Mouse (Mus musculus) hematopoietic multipotent progenitor cell, adult 10-12 weeks (in vitro differentiated cells): ENCODE data around the gene Gm11273. TPM values are rescaled to one million over a fixed set of nuclear protein-coding genes. Genes with fewer than 3 reads are reported as not detected.

Experiments
- polyA plus RNA-seq: library from polyadenylated mRNA; stranded (reverse); fragments of >175 nt; gene quantifications from 2 replicates; pipeline ENCODE4 v1.2.3, GENCODE M21; 2012; ENCODE audit warnings: low replicate concordance

Gm11273 gene
- 5.8 and 7.5 TPM in 2 replicates for polyA plus RNA-seq

DNA sequence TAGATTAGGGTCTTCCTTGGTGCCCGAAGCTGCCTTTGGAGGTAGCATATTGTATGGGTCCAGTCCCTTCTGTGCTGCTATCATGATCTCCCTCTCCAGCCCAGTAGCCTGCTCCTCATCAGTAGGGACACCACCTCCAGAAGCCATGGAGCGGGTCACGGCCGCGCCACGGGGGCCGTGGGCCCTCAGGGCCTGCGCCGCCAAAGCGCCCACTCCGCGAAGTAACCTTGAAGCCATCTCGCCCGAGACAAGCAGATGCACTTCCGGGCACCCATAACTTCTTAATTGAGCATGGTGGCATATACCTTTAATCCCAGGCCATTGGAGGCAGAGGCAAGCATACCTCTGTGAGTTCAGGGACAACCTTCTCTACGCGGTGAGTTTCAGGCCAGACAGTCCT, at the start of gene Gm11273:
Gene Gm11273, minus strand, starts transcription at position 237 of the 400 bp plus-strand sequence.

GRCm38 (mm10) chr13:21542708-21543107, 41.5 kb upstream of the Gm11273 start, which contains the start of gene Olfr1366:
Gene Olfr1366, minus strand, starts transcription at chr13:21542808.

DNA sequence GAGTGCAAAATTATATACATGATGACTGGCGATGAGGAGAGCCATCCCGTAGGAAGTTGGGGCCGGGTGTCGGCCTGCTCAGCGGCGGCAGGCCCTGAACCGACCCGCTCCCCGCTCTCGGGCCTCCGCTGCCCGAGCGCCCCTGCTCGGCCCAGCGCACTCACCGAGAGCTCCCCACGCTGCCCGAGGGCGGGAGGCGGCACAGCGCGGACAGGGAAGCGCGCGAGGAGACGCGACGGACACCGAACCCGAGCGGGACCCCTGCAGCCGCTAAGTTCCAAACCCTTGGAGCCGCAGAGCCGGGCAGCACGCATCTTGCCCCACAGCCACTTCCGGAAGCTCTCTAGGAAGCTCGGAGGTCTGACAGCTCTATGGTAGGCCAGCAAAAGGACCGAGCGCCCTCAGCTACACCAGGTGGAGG, 29.6 kb upstream of the Gm11273 start, which contains the start of gene Zkscan8:
Gene Zkscan8, minus strand, starts transcription at position 340 of the 421 bp plus-strand sequence.

GRCm38 (mm10) chr13:21495080-21495479, 6.1 kb downstream of the Gm11273 start, which contains the start of gene AK157302:
Gene AK157302, plus strand, starts transcription at chr13:21495223.

GRCm38 (mm10) chr13:21478759-21479670, 22.2 kb downstream of the Gm11273 start, which contains the start of the genes Zkscan4 and Gm10065:
Gene Zkscan4, plus strand, starts transcription at chr13:21478907.
Gene Gm10065, minus strand, starts transcription at chr13:21479441.

GRCm38 (mm10) chr13:21468061-21469019, 32.9 kb downstream of the Gm11273 start, which contains the start of gene Nkapl:
Gene Nkapl, minus strand, starts transcription at chr13:21468509.

GRCm38 (mm10) chr13:21453449-21453848, 47.8 kb downstream of the Gm11273 start, which contains the start of gene Zscan26:
Gene Zscan26, minus strand, starts transcription at chr13:21453730.

Other genes starting within 250 kb of the Gm11273 start
- gene Gpx5, start 208.7 kb downstream of the Gm11273 start, polyA plus RNA-seq, result not detected in 2 replicates
- not detected in 2 replicates for gene Gpx6, start 189.3 kb downstream of the Gm11273 start, polyA plus RNA-seq
- not detected in 2 replicates for gene Olfr1367, start 154.5 kb downstream of the Gm11273 start, polyA plus RNA-seq
- 0.94 and 0.97 TPM in 2 replicates for gene Zscan12, start 138.6 kb downstream of the Gm11273 start, polyA plus RNA-seq
- 6.9 and 8.3 TPM in 2 replicates for gene Zkscan3, start 98.7 kb downstream of the Gm11273 start, polyA plus RNA-seq
- 0.19 TPM in 1 of 2 replicates, not detected in the other for gene Pgbd1, start 60.4 kb downstream of the Gm11273 start, polyA plus RNA-seq
- gene Zscan26, start 47.7 kb downstream of the Gm11273 start, polyA plus RNA-seq, result 7.6 and 8.1 TPM in 2 replicates
- 0.65 and 1.1 TPM in 2 replicates for gene Nkapl, start 32.9 kb downstream of the Gm11273 start, polyA plus RNA-seq
- gene Zkscan4, start 22.5 kb downstream of the Gm11273 start, polyA plus RNA-seq, result 0.07 TPM in 1 of 2 replicates, not detected in the other
- not detected in 2 replicates for gene Gm10065, start 22.0 kb downstream of the Gm11273 start, polyA plus RNA-seq
- 0.21 and 0.27 TPM in 2 replicates for gene AK157302, start 6.2 kb downstream of the Gm11273 start, polyA plus RNA-seq
- gene Zkscan8, start 29.7 kb upstream of the Gm11273 start, polyA plus RNA-seq, result 3.4 and 5.8 TPM in 2 replicates
- gene Olfr1366, start 41.4 kb upstream of the Gm11273 start, polyA plus RNA-seq, result not detected in 2 replicates
- gene Olfr1535, start 58.5 kb upstream of the Gm11273 start, polyA plus RNA-seq, result not detected in 2 replicates
- not detected in 2 replicates for gene Olfr1364, start 80.3 kb upstream of the Gm11273 start, polyA plus RNA-seq
- not detected in 2 replicates for gene Olfr1362, start 112.6 kb upstream of the Gm11273 start, polyA plus RNA-seq
- not detected in 2 replicates for gene Olfr11, start 141.1 kb upstream of the Gm11273 start, polyA plus RNA-seq
- gene Olfr1361, start 162.0 kb upstream of the Gm11273 start, polyA plus RNA-seq, result not detected in 2 replicates
- not detected in 2 replicates for gene Olfr1360, start 176.0 kb upstream of the Gm11273 start, polyA plus RNA-seq
- not detected in 2 replicates for gene Olfr1359, start 196.7 kb upstream of the Gm11273 start, polyA plus RNA-seq
- 2.0 TPM in 1 of 2 replicates, not detected in the other for gene Hist1h2bl, start 214.7 kb upstream of the Gm11273 start, polyA plus RNA-seq
- gene Hist1h2ai, start 215.0 kb upstream of the Gm11273 start, polyA plus RNA-seq, result 11.2 and 13.3 TPM in 2 replicates
- gene Hist1h3h, start 216.2 kb upstream of the Gm11273 start, polyA plus RNA-seq, result 20.5 and 29.9 TPM in 2 replicates
- 0.85 and 0.91 TPM in 2 replicates for gene Hist1h2bm, start 220.6 kb upstream of the Gm11273 start, polyA plus RNA-seq
- 0.72 and 1.6 TPM in 2 replicates for gene Hist1h4j, start 233.6 kb upstream of the Gm11273 start, polyA plus RNA-seq
- 10.5 and 30.0 TPM in 2 replicates for gene Hist1h4k, start 249.1 kb upstream of the Gm11273 start, polyA plus RNA-seq